Mouse (Mus musculus) G1E-ER4 (cell line): ENCODE measurements around the gene Catsper2. TPM values are rescaled to one million over a fixed set of nuclear protein-coding genes. Genes with fewer than 3 reads are reported as not detected.

Experiments used
- GATA1 ChIP-seq: IDR thresholded peaks from one replicate; pipeline ENCODE4 v1.8.0; 2012; ENCODE audit warnings: low read length, inconsistent platforms
- polyA plus RNA-seq: library from polyadenylated mRNA; stranded (reverse); fragments of >175 nt; gene quantifications from 2 replicates; pipeline ENCODE4 v1.2.3, GENCODE M21; 2012

Catsper2 gene
- 0.13 and 0.21 TPM in 2 replicates for polyA plus RNA-seq

GRCm38 (mm10) chr2:121413387-121414042, at the start of gene Catsper2, which contains the start of gene Pdia3:
Gene Catsper2, minus strand, starts transcription at chr2:121413792.
Gene Pdia3, plus strand, starts transcription at chr2:121413775.
- TF ChIP-seq GATA1, result no peak

DNA sequence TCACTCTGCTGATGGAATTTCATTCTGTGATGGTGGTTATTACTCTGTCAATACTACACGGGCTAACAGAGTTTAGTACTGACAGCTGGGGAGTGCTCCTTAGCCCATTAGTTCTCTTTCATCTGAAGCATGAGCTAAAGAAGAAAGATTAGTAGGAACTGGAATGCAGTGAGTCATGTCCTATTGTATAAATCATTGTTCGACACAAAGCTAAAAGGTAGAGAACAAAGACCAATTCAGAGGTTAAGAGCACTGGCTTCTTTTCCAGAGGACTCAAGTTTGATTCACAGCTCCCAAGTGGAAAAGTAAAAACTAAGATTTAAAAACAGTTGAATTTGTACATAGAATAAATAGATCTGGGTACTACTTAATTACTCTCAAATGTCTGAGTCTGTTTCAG, 46.5 kb upstream of the Catsper2 start:
- no peak for TF ChIP-seq GATA1

- TF ChIP-seq GATA1, result no peak
These were observed 43.4 kb upstream of the Catsper2 start, which contains the start of gene Serinc4 for GRCm38 (mm10) chr2:121456692-121457642. Gene Serinc4, minus strand, starts transcription at chr2:121456781.

DNA sequence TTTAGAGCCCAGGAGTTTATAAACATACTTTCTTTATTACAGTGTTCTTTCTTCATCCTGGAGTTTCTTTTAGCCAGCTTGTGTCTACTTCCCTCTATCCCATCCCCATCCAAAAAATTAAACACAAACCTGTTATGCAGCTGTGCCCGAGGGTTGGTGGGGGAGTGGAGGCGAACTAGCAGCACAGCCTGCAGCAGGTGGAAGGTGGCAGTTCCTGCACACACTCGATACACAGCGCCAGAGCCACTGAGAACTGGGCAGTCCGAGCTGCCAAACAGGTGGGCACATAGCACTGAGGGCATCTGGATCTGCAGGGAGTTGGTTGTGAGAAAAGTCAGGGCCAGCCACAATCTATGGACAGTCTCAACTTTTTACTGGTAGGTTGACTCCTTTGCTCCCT, 41.9 kb upstream of the Catsper2 start:
- TF ChIP-seq GATA1, result no peak

GRCm38 (mm10) chr2:121453917-121454316, 40.3 kb upstream of the Catsper2 start:
- no peak for TF ChIP-seq GATA1

- TF ChIP-seq GATA1, result no peak
These were observed 39.4 kb upstream of the Catsper2 start, which contains the start of gene Hypk for GRCm38 (mm10) chr2:121452990-121453389. Gene Hypk, plus strand, starts transcription at chr2:121453290.

DNA sequence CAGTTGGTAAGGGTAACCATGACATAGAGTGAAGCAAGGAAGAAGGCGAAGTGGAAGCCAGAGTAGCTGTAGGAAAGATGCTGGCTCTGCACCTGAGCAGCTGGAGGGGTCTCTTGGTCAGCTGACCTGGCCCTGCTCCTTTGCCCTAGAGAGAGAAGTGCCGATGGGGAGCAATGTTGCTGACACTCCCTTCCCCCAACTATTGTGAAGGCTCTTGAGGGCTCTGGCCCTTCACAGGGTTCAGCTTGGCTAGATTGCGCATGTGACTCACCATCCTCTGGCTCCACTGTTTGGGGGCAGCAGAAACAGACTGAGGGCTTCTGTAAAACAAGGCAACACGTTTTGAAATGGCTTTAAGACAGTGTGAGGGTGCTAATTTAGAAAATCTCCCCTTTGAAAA, 38.8 kb upstream of the Catsper2 start:
- TF ChIP-seq GATA1, result no peak

GRCm38 (mm10) chr2:121450093-121450492, 36.5 kb upstream of the Catsper2 start:
- TF ChIP-seq GATA1, result no peak

DNA sequence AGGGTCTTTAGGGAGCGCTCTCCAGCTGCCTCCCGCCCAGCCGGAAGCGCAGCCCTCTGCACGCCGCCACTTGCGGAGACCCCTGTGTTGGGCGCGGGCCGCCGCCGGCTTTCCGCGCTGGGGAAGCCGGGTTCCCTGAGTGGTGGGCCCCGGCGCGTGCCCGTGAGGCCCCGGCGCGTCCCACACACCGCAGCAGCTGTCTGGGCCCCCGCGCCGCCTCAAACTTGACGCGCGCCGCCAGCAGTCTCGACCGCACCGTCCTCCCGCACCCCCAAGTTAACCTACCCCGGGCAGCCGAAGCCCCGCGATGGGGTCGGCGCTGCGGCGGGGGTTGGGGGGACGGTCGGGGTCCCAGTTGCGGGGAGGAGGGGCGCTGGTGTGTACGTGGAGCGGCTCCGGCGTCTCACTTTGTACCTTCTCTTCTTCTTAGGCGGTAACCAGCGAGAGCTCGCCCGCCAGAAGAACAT, 36.0 kb upstream of the Catsper2 start:
- no peak for TF ChIP-seq GATA1

GRCm38 (mm10) chr2:121448739-121449535, 35.3 kb upstream of the Catsper2 start, which contains the start of gene Serf2:
Gene Serf2, plus strand, starts transcription at chr2:121449195.
- TF ChIP-seq GATA1, result no peak

DNA sequence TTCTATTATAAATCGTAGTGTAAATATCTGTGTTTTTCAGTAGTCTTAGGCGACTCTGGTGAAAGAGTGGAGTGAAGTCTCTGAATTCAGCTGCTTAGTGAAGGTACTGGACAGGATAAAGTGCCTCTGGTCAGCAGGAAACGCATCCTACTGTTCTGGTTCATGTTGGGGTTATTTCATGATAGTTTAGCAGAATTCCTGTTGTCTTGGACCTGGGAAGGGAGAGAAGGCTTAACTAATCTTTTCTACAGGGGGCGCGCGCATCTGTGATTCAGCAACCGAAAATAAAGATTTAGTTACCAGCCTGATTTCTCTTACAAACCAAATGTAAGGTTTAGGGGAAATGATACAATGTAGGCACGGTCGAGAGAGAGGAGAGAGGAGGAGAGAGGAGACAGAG, 34.5 kb upstream of the Catsper2 start:
- no peak for TF ChIP-seq GATA1

- TF ChIP-seq GATA1, result no peak
These were observed 33.4 kb upstream of the Catsper2 start for GRCm38 (mm10) chr2:121447006-121447405.

- no peak for TF ChIP-seq GATA1
These were observed 32.9 kb upstream of the Catsper2 start for GRCm38 (mm10) chr2:121446506-121446905.

GRCm38 (mm10) chr2:121445117-121445516, 31.5 kb upstream of the Catsper2 start:
- no peak for TF ChIP-seq GATA1

DNA sequence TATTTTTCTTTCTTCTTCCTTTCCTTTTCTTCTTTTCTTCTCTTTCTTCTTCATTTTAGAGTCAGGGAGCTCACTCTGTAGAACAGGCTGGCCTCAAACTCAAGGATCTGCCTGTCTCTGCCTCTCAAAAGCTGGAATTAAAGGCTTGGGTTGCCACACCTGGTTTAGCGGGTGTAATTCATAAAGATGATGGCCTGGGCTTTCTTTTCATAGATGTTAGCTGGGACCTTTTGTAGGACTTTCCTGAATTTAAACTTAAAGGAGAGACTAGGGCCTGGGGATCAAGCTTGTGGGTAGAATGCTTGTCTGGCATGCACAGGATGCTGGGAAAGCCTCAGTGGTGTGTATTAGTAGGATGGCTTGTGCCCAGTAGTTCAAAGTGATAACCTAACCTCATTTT, 30.6 kb upstream of the Catsper2 start, which contains the start of gene Ell3:
TSS of gene Ell3 (minus strand) at position 101 of the 400 bp plus-strand sequence.
- TF ChIP-seq GATA1, result no peak
